Mouse (Mus musculus): ENCODE data around the gene Olfr694.

DNA sequence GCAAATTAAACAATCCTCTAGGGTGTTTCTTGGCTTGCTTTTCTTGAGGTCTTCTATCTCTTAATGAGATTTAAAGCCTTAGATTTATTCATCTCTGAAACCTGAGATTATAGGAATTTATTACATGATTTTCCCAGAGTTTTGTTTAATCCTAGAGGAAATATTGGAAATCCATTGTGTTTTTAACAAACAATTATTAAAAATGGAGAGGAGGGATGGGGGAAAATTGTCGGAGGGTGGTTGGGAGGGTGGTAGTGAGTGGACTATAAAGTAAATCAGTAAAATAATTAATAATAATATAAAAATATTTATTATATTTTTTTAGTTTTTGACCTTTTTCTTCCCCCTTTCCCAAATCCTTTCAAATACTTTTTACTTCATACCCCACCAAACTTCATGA is at the start of gene Olfr694:
- TF ChIP-seq CTCF (conservative IDR thresholded peaks at IDR 0.05; ENCODE audit: low read length) (no peak), POU5F1 (IDR thresholded peaks at IDR 0.05; ENCODE audit: borderline replicate concordance, low read length) (no peak), NANOG (IDR thresholded peaks at IDR 0.05; ENCODE audit: borderline replicate concordance, low read length) (no peak)

All from E14TG2a.4 (cell line).